ENCODE assay signal across 16 mouse cellular contexts in genomic region chr2:59129023-59129422, GRCm38 (mm10).
"Had no signal": no experiment of that assay in that cellular context is flagged by ENCODE, and none has a peak within 500 bp of the region (broad histone marks: within the 10 kb centered on the region; RNA-seq: fewer than 3 reads in every experiment).

No protein-coding gene starts in this region.

- H3K9ac ChIP-seq: liver, embryonic 15.5 days; liver, postnatal 0 days; lung, embryonic 15.5 days; midbrain, embryonic 12.5 days; neural tube, embryonic 12.5 days had no signal

- H3K4me3 ChIP-seq: liver, embryonic 15.5 days; lung, embryonic 15.5 days; midbrain, embryonic 10.5 days; midbrain, embryonic 12.5 days; neural tube, embryonic 12.5 days had no signal

- H3K4me2 ChIP-seq: liver, embryonic 15.5 days; lung, embryonic 15.5 days; midbrain, embryonic 12.5 days; neural tube, embryonic 12.5 days had no signal

- H3K4me1 ChIP-seq: liver, embryonic 15.5 days; lung, embryonic 15.5 days; midbrain, embryonic 10.5 days; neural tube, embryonic 12.5 days had no signal

- H3K9me3 ChIP-seq: liver, embryonic 15.5 days; lung, embryonic 15.5 days; midbrain, embryonic 10.5 days; midbrain, embryonic 12.5 days; neural tube, embryonic 12.5 days had no signal

- H3K36me3 ChIP-seq: liver, embryonic 15.5 days; lung, embryonic 15.5 days; midbrain, embryonic 10.5 days; midbrain, embryonic 12.5 days; neural tube, embryonic 12.5 days had no signal

- ATAC-seq: liver, postnatal 0 days; lung, postnatal 0 days; midbrain, embryonic 16.5 days had no signal

- DNase-seq: liver, postnatal 0 days; lung, adult 2 months; lung, postnatal 14 days; lung, postnatal 36 days; midbrain, embryonic 14.5 days; right cerebral cortex, postnatal 14 days; thymus, adult 18-20 months; thymus, postnatal 14 days; thymus, postnatal 36 days had no signal

- H3K27me3 ChIP-seq: liver, embryonic 15.5 days; lung, embryonic 15.5 days; midbrain, embryonic 12.5 days; neural tube, embryonic 12.5 days had no signal

- H3K27ac ChIP-seq: liver, embryonic 15.5 days; lung, embryonic 15.5 days; midbrain, embryonic 10.5 days; midbrain, embryonic 12.5 days; neural tube, embryonic 12.5 days had no signal
